Mouse (Mus musculus): ENCODE data around the gene Chst10.

Chst10 gene

DNA sequence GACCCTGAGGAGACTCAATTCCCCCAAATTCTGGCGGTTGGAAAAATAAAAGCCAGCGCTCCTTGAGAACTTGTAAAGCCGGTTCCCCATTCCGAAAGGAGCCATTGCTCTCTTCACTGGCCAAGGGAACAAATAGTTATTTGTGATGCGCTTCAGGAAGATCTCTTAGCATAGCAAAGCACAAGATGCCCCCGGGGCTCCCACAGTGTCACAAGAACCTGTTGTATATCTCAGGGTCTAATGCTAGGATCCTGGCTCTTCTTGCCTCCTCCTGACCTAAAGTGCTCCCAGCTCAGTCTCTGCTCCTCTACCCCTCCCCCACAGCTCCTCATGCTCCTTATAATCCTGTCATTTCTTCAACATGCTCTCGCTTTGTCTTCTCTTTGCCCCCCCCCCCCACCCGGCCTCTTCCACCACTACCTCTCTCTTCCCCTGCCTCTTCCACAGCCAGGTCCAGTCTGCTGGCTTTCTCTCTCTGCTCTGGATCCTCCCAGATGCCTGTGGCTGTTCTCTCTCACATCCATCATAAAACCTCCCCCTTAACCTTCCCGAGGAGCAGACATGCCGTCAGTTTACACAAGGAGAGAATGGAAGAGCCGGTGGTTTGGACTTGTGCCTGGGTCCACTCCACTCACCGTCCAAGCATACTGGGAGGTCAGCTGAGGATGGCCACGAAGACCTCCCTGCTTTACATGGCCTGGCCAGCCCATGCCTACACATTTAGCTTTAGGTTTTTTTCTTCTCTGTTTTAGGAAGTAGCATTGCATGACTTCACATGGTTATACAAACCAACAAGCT, 28.4 kb downstream of the Chst10 start:
- no peak for DNase-seq (ENCODE audit: low spot score in 2 of 2)

GRCm38 (mm10) chr1:38866242-38866641, 31.7 kb downstream of the Chst10 start:
- DNase-seq (ENCODE audit: low spot score in 2 of 2), result no peak

DNA sequence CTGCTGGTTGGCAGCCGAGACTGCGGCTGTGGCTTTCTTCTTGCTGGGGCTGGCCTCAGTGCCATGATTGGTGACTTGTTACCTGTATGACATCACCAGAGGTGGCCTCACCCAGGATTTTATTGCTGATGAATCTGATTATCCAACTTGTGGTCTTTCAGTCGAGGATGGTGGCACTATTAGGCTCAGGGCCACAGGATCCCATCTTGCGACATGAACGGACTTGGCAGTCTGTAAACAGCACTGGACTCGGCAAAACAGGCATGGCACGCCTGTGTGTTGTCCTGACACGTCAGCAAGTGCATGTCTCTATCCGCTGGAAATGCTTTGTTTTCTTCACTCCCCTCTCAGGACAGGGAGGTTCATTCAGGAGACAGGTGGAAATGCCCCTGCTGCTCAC, 33.6 kb downstream of the Chst10 start:
- DNase-seq (ENCODE audit: low spot score in 2 of 2), result no peak

GRCm38 (mm10) chr1:38862213-38862612, 35.7 kb downstream of the Chst10 start:
- peak; percentile 53 to 59 for DNase-seq (ENCODE audit: low spot score in 2 of 2)

GRCm38 (mm10) chr1:38860867-38861524, 37.0 kb downstream of the Chst10 start:
- no peak for DNase-seq (ENCODE audit: low spot score in 2 of 2)

DNA sequence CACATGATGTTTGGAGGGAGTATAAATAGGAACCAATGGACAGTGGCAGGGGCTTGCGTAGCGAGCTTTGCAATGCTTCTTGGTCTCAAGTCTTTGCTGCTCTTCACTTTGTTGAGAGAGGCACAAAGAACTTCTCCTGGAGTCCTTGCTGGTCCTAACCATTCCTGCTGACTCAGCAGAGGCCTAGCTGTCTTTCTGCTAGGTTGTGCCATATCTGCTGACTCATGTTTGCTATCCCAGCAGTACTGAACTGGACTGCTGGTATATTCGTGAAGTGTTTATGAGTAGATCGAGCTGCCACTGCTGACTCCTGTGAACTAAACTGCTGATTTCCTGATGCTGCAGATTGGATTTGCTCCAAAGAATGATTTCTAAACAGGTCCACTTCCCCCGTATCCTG, 37.8 kb downstream of the Chst10 start:
- no peak for DNase-seq (ENCODE audit: low spot score in 2 of 2)

DNA sequence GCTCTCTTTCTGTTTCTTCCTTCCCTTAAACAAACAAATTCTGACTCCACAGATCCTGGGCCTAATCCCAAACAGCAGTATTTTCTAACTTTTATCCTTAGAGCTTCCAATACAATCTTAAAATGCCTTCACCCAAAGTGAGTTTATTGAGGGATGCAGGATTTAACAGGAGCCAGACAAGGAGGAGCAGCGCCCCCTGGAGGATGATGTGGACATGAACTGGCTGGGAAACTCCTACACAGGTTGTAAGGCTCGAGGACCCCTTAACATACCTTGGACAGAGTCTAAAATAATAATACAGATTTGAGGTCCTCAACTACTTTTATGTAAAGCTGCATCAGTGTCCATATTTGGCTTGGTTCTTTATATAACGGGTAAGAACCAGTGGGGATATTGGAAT, 41.8 kb downstream of the Chst10 start:
- DNase-seq (ENCODE audit: low spot score in 2 of 2), result peak; percentile 72 to 77

- DNase-seq (ENCODE audit: low spot score in 2 of 2), result no peak
Observed at GRCm38 (mm10) chr1:38852250-38852649, 45.7 kb downstream of the Chst10 start.

GRCm38 (mm10) chr1:38850650-38851049, 47.3 kb downstream of the Chst10 start:
- no peak for DNase-seq (ENCODE audit: low spot score in 2 of 2)

GRCm38 (mm10) chr1:38848451-38849289, 49.3 kb downstream of the Chst10 start:
- DNase-seq (ENCODE audit: low spot score in 2 of 2), result no peak

DNA sequence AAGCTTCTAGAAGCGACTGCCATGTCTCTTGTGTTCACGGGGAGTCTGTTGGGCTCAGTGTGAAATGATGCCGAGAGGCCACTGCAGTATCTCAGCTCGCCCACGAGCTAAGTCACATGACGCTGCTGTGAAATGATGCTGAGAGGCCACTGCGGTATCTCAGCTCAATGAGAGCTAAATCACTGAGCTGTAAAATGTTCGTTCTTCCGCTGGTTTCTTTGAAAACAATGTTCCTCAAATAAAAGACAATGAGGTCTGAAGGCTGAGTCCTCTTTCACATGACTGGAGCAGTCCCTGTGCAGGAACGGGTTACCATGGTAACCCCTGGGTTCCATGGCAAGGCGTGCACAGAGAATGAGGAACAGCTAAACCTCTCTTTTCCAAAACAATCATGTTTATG, 50.0 kb downstream of the Chst10 start:
- DNase-seq (ENCODE audit: low spot score in 2 of 2), result peak; percentile 61 to 70

- DNase-seq (ENCODE audit: low spot score in 2 of 2), result no peak
Observed at GRCm38 (mm10) chr1:38843275-38843674, 54.7 kb downstream of the Chst10 start.

DNA sequence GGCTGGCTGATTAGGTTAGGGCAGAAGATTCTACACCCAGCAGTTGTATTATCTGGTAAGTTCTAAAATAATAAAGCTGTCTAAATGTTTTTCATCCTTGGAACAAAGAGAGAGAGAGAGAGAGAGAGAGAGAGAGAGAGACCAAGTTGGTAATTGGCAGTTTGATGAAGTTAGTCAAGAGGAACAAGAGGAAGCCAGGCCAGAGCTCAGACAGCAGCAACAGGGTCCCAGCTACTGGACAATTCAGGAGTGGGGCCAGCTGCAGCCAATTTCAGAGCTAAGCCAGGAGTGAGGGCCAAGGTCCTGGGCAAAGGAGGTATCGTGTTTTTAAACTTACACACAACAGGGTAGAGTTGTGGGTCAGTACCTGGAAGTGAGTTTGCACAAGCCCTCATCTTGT, 55.1 kb downstream of the Chst10 start:
- no peak for DNase-seq (ENCODE audit: low spot score in 2 of 2)

GRCm38 (mm10) chr1:38839944-38840343, 58.0 kb downstream of the Chst10 start:
- no peak for DNase-seq (ENCODE audit: low spot score in 2 of 2)

DNA sequence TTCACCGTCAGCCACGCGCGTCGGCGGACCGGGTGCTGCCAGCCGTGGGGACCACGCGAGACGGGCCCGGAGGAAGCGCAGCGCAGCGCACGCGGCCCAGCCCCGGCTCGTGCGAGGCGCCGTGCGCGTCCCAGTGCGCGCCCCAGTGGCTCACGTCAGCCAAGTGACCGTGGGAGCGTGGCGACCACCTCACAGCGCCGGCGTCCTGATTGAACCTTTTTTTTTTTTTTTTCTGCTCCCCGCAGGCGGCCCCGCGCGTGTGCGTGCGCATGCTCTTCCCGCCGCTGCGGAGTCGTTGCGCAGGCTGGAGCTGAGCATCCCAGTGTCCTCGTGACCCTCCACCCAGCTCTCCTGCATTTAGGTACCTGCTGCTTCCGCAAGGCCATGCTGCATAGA, 61.5 kb downstream of the Chst10 start, which contains the start of gene Lonrf2:
Lonrf2 (minus strand) TSS at position 235 of the 396 bp plus-strand sequence.
- peak; percentile 80 to 81 for DNase-seq (ENCODE audit: low spot score in 2 of 2)

DNA sequence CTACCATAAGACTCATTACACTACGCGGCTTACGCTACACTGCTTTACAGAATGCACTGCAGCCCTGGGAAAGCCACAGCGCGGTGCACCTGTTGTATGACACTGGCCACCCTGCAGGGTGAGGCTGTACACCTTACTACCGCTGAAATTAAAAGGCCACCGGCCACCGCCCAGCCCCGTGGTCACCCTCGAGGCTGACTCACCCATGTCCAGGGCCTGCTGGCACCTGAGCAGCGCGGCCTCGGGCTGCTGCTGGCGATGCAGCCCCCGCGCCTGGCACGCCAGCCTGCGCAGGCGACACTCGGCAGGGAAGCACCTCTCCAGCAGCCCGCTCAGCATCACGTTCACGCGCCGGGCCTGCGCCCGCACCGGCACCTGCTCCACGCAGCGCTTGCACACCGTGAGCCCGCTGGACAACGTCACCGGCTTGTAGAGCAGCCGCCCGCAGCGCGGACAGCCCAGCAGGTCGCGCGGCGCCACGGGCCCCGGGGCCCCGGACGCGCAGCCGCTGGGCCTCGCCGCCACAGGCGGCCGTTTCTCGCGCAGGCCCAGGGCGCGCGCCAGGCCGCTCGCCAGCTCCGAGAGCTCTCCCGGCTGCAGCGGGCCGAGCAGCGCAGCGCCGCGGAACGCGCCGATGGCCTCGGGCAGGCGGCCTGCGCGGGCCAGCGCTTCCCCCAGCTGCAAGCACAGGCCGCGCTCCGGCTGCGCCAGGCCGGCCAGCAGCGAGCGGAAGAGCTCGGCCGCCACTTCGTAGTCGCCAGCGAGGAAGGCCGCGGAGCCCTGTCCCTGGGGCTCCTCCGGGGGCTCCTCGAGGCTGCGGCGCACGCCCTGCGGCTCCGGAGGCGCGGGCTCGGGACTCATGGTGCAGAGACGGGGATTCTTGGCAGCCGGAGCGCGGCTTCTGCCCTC, 62.1 kb downstream of the Chst10 start:
- peak; percentile 49 to 63 for DNase-seq (ENCODE audit: low spot score in 2 of 2)

DNA sequence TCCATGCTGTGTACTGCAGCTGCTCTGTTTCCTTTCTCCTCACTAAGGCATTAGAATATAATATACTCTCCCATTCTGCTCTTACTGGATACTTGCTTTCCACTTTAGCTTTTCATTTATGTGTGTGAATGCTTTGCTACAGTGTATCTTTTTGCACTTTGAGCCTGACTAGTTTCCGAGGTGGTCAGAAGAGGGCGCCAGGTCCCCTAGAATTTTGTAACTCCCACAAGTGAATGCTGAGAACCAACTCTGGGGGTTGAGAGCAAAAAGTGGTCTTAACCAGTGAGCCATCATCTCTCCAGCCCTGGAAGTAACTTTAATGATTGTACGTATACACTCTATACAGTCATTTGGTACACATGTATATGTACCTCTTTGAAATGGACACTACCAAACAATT, 63.1 kb downstream of the Chst10 start:
- peak in 1 of 2 experiments; percentile 51 for DNase-seq (ENCODE audit: low spot score in 2 of 2)

GRCm38 (mm10) chr1:38824926-38825325, 73.0 kb downstream of the Chst10 start:
- DNase-seq (ENCODE audit: low spot score in 2 of 2), result no peak

- DNase-seq (ENCODE audit: low spot score in 2 of 2), result no peak
Observed at GRCm38 (mm10) chr1:38823851-38824250, 74.1 kb downstream of the Chst10 start.

DNA sequence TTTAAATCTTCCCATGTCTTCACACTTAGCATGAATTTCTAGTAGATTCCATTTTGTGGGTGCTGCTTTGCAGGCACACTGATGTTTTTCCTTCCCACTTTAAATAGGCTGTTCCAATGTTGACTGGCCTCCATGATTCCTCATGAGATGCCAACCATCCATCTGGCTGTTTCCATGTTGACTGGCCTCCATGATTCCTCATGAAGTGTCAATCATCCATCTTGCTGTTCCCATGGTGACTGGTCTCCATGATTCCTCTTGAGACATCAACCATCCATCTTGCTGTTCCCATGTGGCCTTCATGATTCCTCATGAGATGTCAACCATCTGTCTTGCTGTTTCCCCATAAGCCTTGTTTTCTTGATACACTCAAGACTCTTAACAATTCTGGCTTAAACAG, 78.3 kb downstream of the Chst10 start:
- no peak for DNase-seq (ENCODE audit: low spot score in 2 of 2)

DNA sequence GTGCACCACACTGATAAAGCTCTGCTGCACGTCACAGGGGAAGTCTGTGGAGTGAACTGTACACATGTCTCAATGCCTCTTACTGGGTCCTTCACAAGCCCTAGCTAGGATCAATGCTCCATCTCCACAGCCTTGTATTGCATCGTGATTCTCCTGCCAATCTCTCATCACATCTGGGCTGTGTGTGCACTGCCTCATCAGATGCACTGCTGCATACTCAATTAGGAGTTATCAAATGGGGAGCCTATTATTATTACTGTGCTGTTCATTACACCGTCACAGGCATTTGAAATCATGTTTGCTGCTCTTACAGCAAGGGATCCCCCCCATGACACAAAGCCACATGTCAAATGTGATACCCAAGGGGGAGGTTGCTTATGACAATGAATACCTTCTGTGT, 80.3 kb downstream of the Chst10 start:
- no peak for DNase-seq (ENCODE audit: low spot score in 2 of 2)
